Mouse (Mus musculus): ENCODE results near the gene Gm9821.

The Gm9821 gene

DNA sequence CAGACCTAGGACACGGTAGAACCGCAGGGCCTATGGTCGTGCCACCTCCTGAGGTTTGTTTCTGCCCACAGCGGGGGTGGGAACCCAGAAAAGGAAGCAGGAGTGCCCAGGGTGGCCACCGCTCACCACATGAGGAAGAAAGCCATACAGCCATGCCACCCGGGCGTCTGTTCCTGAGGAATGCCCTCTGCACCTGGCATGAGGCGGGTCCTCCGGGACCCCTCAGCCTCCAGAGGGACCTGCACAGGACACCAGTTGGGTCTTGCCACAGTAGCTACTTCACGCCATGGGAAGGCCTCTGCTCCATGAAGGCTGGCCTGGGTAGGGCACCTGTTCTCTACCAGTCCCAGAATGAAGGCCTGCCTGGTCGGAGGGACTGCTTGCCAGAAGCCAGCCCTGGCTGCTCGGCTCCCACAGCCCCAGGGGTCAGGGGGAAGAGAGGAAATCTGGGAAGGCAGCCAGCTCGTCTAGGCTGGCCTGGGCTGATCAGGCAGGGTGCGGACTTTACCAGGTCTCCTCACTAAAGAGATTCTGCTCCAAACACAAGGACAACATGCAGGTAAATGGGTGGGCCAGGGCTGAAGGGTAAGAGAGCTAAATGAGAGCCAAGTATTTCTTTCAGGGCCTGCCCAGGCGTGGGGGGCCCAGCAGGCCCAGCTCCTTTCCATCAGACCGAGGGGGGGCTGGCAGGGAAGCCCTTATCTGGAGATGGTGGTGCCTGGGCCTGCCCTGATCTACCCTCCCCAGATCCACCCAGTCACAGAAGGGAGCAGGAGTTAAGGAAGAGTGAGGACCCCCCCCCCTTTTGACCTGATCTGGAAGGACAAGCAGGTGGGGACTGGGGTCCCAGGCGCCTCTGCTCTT, 4.1 kb downstream of the Gm9821 start:
- no peak for TF ChIP-seq GATA4 (IDR thresholded peaks at IDR 0.05; ENCODE audit: insufficient replicate concordance, low read length)

DNA sequence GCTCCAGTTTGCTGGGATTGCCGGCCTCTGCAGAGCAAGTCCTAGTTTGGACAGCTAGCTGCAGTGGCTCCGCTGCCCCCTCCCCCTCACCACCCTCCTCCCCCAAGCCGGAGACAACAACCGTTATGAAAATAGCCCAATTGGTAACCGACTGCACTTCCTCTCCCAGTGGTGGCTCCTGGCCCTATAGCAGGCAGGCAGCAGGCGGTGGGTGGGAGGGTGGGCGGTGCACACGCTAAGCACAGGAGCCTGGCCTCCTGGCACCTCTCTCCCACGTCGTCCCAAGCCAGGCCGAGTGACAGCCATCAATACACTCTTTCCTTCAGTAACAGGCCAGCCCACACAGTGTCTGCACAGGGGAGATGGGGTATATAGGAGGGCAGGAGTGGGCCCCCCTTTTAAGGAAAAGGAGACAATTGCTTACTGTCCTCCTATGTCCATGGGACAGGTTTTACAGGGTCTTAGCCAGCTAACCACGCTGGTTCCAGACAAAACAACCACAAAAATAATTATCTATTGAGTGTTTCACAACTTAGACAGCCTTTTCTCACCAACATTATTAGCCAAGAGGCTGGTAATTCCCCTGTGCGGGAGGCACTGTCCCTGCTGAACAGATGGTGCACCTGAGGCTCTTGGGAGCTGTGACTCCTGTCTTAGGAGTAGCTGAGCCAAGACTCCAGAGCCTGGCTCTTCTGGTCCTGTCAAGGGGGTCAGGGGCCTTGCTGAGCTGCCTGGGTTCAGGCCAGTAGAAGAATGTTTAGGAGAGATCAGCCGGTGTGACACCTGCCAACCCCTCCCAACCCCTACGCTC, 5.0 kb downstream of the Gm9821 start:
- TF ChIP-seq GATA4 (IDR thresholded peaks at IDR 0.05; ENCODE audit: insufficient replicate concordance, low read length): no peak

DNA sequence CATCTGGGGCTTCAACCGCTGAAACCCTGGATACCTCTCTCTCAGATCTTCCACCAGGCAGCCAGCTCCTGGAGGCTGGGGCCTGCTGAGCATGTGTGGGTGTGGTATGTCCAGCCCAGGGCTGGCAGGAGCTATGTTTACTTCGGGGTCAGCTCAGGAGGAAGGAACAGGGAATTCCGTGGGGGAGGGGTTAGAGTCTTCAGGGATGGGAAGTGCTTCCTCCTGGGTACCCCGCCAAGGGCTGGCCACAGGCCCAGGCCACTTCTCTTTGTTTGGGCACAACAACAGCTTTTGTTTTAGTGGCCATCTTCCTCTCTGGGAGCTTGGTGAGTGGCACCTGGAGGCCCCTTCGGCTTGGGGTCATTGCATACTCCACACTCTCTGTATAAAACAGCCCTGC, 8.3 kb downstream of the Gm9821 start:
- peak; percentile 54; the same call in 1 of the 2 replicates for TF ChIP-seq GATA4 (IDR thresholded peaks at IDR 0.05; ENCODE audit: insufficient replicate concordance, low read length)

DNA sequence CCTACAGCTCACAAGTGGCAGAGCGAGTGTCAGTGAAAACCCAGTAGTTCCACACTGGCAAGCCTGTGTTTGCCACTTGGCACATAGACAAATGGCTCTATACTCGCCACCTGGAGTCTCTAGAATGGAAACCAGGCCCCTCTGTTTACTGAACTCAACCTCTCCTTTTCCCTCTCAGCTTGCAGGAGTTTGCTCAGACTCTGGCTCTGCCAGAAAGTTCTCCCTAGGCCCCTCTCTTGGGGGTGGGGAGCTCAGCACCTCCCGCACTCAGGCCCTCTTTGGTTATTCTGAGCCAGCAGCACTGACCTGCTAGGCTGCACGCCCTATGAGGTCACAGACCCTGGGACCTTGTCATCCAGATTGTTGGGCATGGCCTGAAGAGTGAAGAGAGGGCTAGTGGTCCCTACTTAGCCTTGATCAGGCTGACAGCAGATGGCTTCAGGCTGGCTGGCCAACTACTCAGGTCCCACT, 9.7 kb downstream of the Gm9821 start:
- no peak for TF ChIP-seq GATA4 (IDR thresholded peaks at IDR 0.05; ENCODE audit: insufficient replicate concordance, low read length)

DNA sequence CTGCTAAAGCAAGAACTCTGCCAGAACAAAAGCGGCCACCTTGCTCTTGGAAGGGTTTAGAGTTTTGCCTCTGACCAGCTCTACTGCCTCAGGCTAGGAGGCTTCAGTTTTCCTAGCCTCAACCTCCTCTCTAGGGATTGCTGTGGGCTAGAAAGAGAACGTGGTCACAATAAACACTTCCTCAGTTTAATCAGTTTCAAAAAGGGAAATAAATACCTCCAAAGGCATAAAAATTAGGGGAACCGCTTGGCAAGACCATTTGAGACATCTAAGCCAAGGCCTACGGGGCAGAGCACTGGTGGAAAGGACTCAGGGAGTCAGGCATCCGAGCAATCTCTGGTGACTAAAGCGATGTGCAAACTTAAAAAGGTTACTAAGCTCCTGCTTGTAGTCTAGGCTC, 10.4 kb downstream of the Gm9821 start:
- TF ChIP-seq GATA4 (IDR thresholded peaks at IDR 0.05; ENCODE audit: insufficient replicate concordance, low read length): no peak

DNA sequence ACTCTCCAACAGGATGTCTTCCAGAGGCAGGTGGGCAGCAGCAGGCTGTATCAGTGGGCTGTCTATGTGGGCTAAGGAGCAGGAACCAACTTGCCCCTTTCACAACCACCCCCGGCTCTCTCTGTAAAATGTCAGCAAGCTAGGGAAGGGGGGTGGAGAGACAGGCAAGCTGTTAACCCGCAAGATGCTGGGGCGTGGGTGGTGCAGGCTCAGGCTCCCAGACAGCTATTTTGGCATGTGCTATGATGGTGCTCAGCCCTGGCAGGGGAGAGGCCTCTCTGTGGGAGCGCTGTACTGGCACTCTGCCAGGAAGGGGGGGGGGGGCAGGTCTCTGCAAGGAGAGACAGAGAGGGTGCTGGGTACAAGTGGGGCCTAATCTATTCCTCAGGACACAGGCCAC, 11.6 kb downstream of the Gm9821 start:
- TF ChIP-seq GATA4 (IDR thresholded peaks at IDR 0.05; ENCODE audit: insufficient replicate concordance, low read length): no peak

DNA sequence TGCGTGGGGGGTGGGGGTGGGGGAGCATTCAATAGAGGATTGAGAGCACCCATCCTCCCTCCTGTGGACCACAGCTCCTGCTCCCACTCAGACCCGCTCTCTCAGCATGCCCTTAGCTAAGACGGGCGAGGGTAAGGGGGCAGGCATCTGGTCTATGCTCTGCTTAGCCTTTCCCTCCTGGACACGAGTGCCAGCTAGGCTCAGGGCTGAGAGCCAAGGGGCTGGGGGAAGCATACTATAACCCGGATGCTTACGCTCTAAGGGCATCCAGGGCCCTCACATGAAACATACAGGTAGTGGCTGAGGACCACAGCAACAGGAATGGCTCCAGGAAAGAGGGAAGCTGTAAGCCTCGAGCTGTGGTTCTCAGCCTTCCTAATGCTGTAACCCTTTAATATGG, 12.5 kb downstream of the Gm9821 start:
- no peak for TF ChIP-seq GATA4 (IDR thresholded peaks at IDR 0.05; ENCODE audit: insufficient replicate concordance, low read length)

DNA sequence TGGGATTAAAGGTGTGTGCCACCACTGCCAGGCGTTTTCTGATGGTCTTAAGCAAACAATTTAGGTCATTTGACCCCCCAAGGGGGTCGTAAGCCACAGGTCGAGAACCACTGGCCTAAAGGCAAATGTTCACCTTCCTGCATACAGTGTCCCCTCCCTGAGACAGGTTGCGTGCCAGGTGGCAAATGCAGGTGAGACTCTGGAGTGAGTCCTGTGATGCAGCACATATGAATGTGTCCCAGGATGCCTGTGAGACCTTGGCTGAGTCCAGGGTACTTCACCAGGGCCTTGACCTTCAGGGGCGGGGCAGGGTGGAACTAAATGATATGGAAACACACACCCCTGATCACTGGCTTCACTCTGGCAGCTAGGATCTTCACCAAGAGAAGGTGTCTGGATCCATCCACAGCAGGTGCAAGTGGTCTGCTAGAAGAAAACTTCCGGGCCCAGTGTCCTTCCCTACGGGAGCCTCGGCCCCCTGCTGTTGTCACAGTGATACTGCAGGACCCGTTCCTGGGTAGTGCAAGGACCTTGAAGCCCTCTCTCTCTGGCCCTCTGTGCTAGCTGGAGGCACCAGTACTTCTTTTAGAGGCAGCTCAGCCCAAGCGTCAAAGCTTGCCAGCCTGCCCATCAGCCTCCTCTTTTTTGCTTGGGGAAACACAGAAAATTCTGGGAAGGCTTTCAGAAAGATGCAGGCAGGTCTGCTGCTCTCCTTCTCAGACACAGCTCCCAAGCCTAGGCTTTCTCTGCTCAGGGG, 13.4 kb downstream of the Gm9821 start:
- no peak for TF ChIP-seq GATA4 (IDR thresholded peaks at IDR 0.05; ENCODE audit: insufficient replicate concordance, low read length)

DNA sequence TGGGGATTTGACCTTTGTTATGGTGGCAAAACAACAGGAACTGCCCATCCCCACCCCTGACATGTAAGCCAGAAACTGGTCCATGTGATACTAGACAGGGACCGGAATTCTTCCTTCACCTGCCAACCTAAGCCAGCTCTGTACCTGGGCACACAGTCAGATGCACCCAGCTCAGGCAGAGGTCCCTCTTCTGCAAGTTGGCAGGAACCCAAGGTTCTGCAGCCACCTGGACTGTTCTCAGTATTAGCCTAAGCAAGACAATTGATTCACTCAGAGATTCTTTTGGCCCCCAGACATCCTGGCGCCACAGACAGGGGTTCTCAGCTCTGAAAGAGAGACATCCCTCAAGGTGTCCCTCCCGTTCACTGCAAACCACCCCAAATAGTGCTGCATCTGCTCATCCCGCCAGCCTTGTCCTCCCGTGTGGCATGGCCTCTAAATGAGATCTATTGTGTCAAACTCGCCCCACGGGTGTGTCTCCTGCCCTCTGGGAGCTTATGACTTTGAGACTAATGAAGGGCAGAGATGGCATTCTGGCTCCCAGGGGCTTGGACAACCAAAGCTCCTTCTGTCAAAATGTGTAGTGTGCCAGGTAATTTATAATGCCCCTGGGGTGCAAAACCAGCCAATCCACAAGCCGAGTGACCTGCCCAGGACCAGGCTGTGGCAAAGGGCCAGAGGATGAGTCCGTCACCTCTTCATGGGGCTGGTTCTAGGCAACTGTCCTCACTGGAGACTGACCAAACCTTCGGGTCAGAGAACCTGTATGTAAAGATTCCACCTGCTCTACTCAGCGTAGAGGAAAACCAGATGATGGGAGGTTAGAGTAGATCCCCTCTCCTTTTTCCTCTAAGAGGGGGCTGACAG, 14.3 kb downstream of the Gm9821 start:
- TF ChIP-seq GATA4 (IDR thresholded peaks at IDR 0.05; ENCODE audit: insufficient replicate concordance, low read length): no peak

DNA sequence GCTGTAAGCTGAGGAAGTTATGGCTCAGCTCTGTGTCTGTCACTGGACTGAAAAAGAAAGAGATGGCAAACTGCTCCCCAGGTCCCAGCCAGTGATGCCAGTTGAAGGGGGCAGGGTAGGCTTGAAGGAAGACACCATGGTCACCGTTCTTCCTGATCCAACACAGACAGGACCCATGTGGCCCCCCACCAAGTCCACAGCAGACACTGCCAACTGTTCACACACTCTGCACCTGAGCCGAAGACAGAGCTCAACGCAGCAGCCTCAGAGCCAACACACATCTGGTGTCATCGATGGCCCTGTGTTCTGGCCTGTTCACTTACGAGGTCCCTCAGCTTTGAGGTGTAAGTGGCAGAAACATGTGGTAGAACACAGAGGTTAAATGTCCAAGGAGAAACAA, 15.0 kb downstream of the Gm9821 start:
- no peak for TF ChIP-seq GATA4 (IDR thresholded peaks at IDR 0.05; ENCODE audit: insufficient replicate concordance, low read length)

DNA sequence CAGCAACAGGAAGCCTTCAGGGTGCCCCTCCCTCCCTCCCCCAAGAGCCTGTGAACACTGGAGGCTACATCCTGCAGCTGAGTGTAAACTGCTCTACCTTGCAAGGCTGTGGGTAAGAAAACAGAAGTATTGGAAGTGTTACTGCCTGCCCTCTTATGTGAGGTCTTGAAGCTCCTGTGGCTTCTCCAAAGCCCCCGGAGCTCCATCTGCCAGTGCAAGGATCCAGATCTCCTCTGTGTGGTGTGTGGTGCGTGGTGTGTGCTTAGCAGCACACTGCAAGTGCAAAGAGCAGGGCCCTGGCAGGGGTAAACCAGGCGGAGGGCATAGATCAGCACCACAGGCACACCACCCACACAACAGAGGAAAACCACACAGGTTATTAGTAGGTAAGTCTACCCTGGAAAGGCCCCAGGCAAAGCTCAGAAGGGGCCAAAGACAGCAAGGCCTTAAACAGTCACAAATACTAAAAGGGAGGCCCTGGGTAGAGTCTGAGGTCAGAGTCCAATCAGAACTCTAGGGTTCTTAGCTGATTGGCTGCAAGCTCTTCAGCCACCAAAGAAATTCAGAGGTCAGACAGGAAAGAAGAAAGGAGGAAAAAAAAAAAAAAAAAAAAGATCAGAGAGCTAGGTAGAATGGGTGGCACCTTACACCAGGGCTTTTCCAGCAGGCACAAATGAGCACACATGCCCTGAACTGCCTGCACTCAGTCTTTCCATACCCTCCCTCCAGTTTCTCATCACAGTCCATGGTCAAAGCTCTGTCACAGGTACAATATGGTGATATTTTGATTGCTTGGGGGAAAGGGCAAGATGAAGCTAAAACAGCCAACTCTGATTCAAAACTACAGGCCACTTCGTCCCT, 16.6 kb downstream of the Gm9821 start:
- no peak for TF ChIP-seq GATA4 (IDR thresholded peaks at IDR 0.05; ENCODE audit: insufficient replicate concordance, low read length)

DNA sequence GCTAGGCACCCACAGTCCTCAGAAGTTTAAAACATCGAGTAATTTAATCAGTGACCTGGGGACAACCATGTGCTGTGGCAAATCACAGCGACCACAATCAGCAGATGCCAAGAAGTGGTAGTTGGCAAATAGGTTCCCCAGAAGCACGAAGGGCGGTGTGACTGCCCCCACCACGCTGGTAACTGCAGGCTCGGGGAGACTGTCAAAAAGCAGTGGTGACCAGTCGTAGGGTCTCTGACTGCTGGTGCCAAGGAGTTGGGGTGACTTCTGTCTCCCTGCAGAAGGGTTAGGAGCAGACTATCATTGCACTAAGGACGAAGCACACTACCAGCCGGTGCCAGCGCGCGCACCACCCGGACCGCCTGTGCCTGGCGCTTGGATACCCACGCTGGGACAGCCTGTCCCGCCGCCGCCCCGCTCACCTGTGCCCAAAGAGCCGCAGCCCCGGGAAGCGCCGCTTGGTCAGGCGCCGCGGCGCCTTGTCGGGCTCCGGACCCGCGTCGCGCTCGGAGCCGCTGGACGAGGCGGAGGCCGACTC, 17.4 kb downstream of the Gm9821 start:
- TF ChIP-seq GATA4 (IDR thresholded peaks at IDR 0.05; ENCODE audit: insufficient replicate concordance, low read length): no peak

DNA sequence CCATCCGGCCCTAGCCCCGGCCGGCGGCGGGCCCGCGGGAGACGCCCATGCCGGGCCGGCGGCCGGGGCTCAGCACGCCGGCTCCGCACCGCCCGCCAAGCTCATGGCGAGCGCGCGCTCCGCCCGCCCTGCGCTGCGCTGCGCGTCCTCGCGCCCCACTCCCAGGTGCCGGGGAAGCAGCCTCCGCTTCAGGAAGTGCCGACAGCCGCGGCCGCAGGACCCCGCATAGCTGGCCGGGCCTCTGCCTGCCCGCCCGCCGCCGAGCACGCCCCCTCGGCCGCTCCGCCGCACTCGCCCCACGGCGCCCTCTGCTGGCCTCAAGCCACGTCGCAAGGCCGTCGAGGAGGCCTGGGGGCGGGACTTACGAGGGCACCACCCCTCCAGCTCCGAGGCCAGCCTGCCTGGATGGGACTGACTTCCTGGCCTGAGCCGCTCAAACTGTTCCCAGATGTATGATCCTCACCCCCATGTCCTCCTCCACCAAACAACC, 18.0 kb downstream of the Gm9821 start:
- no peak; the same call in 1 of the 2 replicates for TF ChIP-seq GATA4 (IDR thresholded peaks at IDR 0.05; ENCODE audit: insufficient replicate concordance, low read length)

All from liver, adult (tissue).